Comparison of ENCODE assay signal across 16 mouse cellular contexts in genomic region chr5:129214023-129214422, GRCm38 (mm10).
DNase-seq lines count a peak whose midpoint lies in the region; ATAC-seq lines count a peak whose summit lies in the region.
"Had no signal": no experiment of that assay in that cellular context is flagged by ENCODE, and none has a peak within 500 bp of the region (broad histone marks: within the 10 kb centered on the region; RNA-seq: fewer than 3 reads in every experiment).

No protein-coding gene starts in this region.

- 47% methylated on average over 9 of the region's 9 CpGs for WGBS in hindbrain, embryonic 10.5 days
- WGBS in hindbrain, embryonic 12.5 days, result 54% methylated on average over 9 of the region's 9 CpGs
- WGBS in hindbrain, embryonic 13.5 days, result 53% methylated on average over 9 of the region's 9 CpGs
- 51% methylated on average over 9 of the region's 9 CpGs for WGBS in midbrain, embryonic 16.5 days

- ATAC-seq in hindbrain, embryonic 12.5 days (ENCODE audit: low FRiP score), result no peak
- ATAC-seq in hindbrain, embryonic 13.5 days (ENCODE audit: low FRiP score), result no peak
- ATAC-seq in midbrain, embryonic 16.5 days, result 0 out of 2 replicates have a peak, but pooled peaks have one; percentile 15

- peaks cover 43% of the 10 kb centered on the region for H3K4me1 ChIP-seq in hindbrain, embryonic 10.5 days (replicated peaks)
- H3K4me1 ChIP-seq in hindbrain, embryonic 12.5 days, result peaks cover 33% of the 10 kb centered on the region
- H3K4me1 ChIP-seq in hindbrain, embryonic 13.5 days (replicated peaks), result peaks cover 52% of the 10 kb centered on the region
- peaks cover 31% of the 10 kb centered on the region for H3K4me1 ChIP-seq in midbrain, embryonic 16.5 days (ENCODE audit: control insufficient read depth, insufficient read depth, low read length)
- H3K4me1 ChIP-seq: heart, embryonic 15.5 days had no signal

- H3K4me2 ChIP-seq in hindbrain, embryonic 12.5 days (replicated peaks), result no peak overlapping the region
- no peak overlapping the region for H3K4me2 ChIP-seq in hindbrain, embryonic 13.5 days
- H3K4me2 ChIP-seq in midbrain, embryonic 16.5 days (ENCODE audit: low read length), result no peak overlapping the region
- H3K4me2 ChIP-seq: heart, embryonic 15.5 days had no signal

- H3K27ac ChIP-seq in hindbrain, embryonic 10.5 days, result peak overlapping the region; percentile 62; the same call in 1 of the 2 replicates
- no peak overlapping the region for H3K27ac ChIP-seq in hindbrain, embryonic 12.5 days
- H3K27ac ChIP-seq in hindbrain, embryonic 13.5 days, result peak overlapping the region; percentile 18; the same call in 1 of the 2 replicates
- no peak overlapping the region for H3K27ac ChIP-seq in midbrain, embryonic 16.5 days (ENCODE audit: low read length)
- H3K27ac ChIP-seq: heart, embryonic 15.5 days; liver, embryonic 14.5 days had no signal

- H3K9ac ChIP-seq in hindbrain, embryonic 12.5 days, result no peak overlapping the region
- H3K9ac ChIP-seq in hindbrain, embryonic 13.5 days, result no peak overlapping the region
- H3K9ac ChIP-seq in midbrain, embryonic 16.5 days (ENCODE audit: low read depth, low read length), result no peak overlapping the region
- H3K9ac ChIP-seq: heart, embryonic 15.5 days; liver, embryonic 14.5 days had no signal

- no peak overlapping the region for H3K4me3 ChIP-seq in hindbrain, embryonic 10.5 days
- no peak overlapping the region for H3K4me3 ChIP-seq in hindbrain, embryonic 12.5 days
- no peak overlapping the region for H3K4me3 ChIP-seq in hindbrain, embryonic 13.5 days
- H3K4me3 ChIP-seq in midbrain, embryonic 16.5 days (ENCODE audit: low read depth, low read length), result no peak overlapping the region
- H3K4me3 ChIP-seq: heart, embryonic 15.5 days had no signal

- H3K9me3 ChIP-seq in hindbrain, embryonic 10.5 days, result no peaks in the 10 kb centered on the region
- H3K9me3 ChIP-seq in hindbrain, embryonic 12.5 days (replicated peaks), result no peaks in the 10 kb centered on the region
- no peaks in the 10 kb centered on the region for H3K9me3 ChIP-seq in hindbrain, embryonic 13.5 days
- H3K9me3 ChIP-seq in midbrain, embryonic 16.5 days (replicated peaks; ENCODE audit: control insufficient read depth, low read length, poor library complexity, severe bottlenecking), result no peaks in the 10 kb centered on the region
- H3K9me3 ChIP-seq: heart, embryonic 15.5 days had no signal

- DNase-seq in hindbrain, embryonic 10.5 days (ENCODE audit: low spot score), result peak; percentile 40
- DNase-seq in ZHBTc4 (ENCODE audit: low read depth, low spot score), result peak; percentile 82
- no peak for DNase-seq in frontal cortex, postnatal 10 days (ENCODE audit: low spot score in 2 of 2)
- no peak for DNase-seq in ovary, adult 18-20 months (ENCODE audit: low spot score)
- no peak for DNase-seq in kidney, postnatal 36 days
- DNase-seq: cerebellum, adult 9-11 months; kidney, postnatal 10 days; layer of hippocampus, postnatal 36 days; lung, postnatal 36 days; right cerebral cortex, postnatal 4 days; thymus, postnatal 14 days had no signal

- H3K27me3 ChIP-seq in hindbrain, embryonic 10.5 days (ENCODE audit: insufficient read depth, poor library complexity, severe bottlenecking), result 0 out of 2 replicates have a peak, but pooled peaks cover 11% of the 10 kb centered on the region
- H3K27me3 ChIP-seq in hindbrain, embryonic 12.5 days, result 0 out of 2 replicates have a peak, but pooled peaks cover 12% of the 10 kb centered on the region
- peaks cover 6% of the 10 kb centered on the region for H3K27me3 ChIP-seq in hindbrain, embryonic 13.5 days
- H3K27me3 ChIP-seq in midbrain, embryonic 16.5 days (ENCODE audit: control insufficient read depth, insufficient read depth, low read depth, low read length), result no peaks in the 10 kb centered on the region

- no peaks in the 10 kb centered on the region for H3K36me3 ChIP-seq in hindbrain, embryonic 10.5 days
- H3K36me3 ChIP-seq in hindbrain, embryonic 12.5 days, result no peaks in the 10 kb centered on the region
- no peaks in the 10 kb centered on the region for H3K36me3 ChIP-seq in hindbrain, embryonic 13.5 days
- no peaks in the 10 kb centered on the region for H3K36me3 ChIP-seq in midbrain, embryonic 16.5 days (ENCODE audit: control insufficient read depth, insufficient read depth, low read length)
- H3K36me3 ChIP-seq: heart, embryonic 15.5 days had no signal

Comparison
In these comparisons a context has a peak if more than half of its experiments do, and no peak if none do; other contexts are left out.
1. H3K27ac ChIP-seq: peak in hindbrain, embryonic 10.5 days (single experiment) and hindbrain, embryonic 13.5 days (single experiment); none in hindbrain, embryonic 12.5 days (single experiment) and midbrain, embryonic 16.5 days (single experiment).
2. DNase-seq: peak in hindbrain, embryonic 10.5 days (single experiment) and ZHBTc4 (single experiment); none in frontal cortex, postnatal 10 days (0 of 2), ovary, adult 18-20 months (single experiment) and kidney, postnatal 36 days (0 of 2).